Mouse (Mus musculus): ENCODE measurements around the gene Cacnb1. TPM values are rescaled to one million over a fixed set of nuclear protein-coding genes. Genes with fewer than 3 reads are reported as not detected.

Cacnb1 gene
- polyA plus RNA-seq, 1 experiment from 2014 or later = 59.6 TPM

GRCm38 (mm10) chr11:98045596-98045995 is 22.8 kb upstream of the Cacnb1 start:
- no peak overlapping the region for H3K27ac ChIP-seq (ENCODE audit: low read depth, low read length)
- no peak overlapping the region for H3K4me3 ChIP-seq (ENCODE audit: low read length)
- no peaks in the 10 kb centered on the region for H3K36me3 ChIP-seq (ENCODE audit: control insufficient read depth, insufficient read depth, low read length)
- no peak overlapping the region for H3K4me2 ChIP-seq (ENCODE audit: low read length)
- H3K9ac ChIP-seq (ENCODE audit: low read depth, low read length) = no peak overlapping the region
- WGBS = 57% methylated on average over 4 of the region's 4 CpGs
- H3K4me1 ChIP-seq (ENCODE audit: control insufficient read depth, insufficient read depth, low read depth, low read length) = no peaks in the 10 kb centered on the region
- no peaks in the 10 kb centered on the region for H3K9me3 ChIP-seq (ENCODE audit: control insufficient read depth, low read length)
- peaks cover 10% of the 10 kb centered on the region for H3K27me3 ChIP-seq (replicated peaks; ENCODE audit: control insufficient read depth, insufficient read depth, low read length)
- no peak for ATAC-seq

GRCm38 (mm10) chr11:98044074-98044473 is 21.2 kb upstream of the Cacnb1 start:
- no peak overlapping the region for H3K27ac ChIP-seq (ENCODE audit: low read depth, low read length)
- H3K9me3 ChIP-seq (ENCODE audit: control insufficient read depth, low read length) = no peaks in the 10 kb centered on the region
- ATAC-seq = no peak
- H3K9ac ChIP-seq (ENCODE audit: low read depth, low read length) = no peak overlapping the region
- H3K36me3 ChIP-seq (ENCODE audit: control insufficient read depth, insufficient read depth, low read length) = no peaks in the 10 kb centered on the region
- H3K27me3 ChIP-seq (replicated peaks; ENCODE audit: control insufficient read depth, insufficient read depth, low read length) = peaks cover 4% of the 10 kb centered on the region
- no peak overlapping the region for H3K4me3 ChIP-seq (ENCODE audit: low read length)
- H3K4me2 ChIP-seq (ENCODE audit: low read length) = no peak overlapping the region
- WGBS = 75% methylated on average over 5 of the region's 5 CpGs
- no peaks in the 10 kb centered on the region for H3K4me1 ChIP-seq (ENCODE audit: control insufficient read depth, insufficient read depth, low read depth, low read length)

GRCm38 (mm10) chr11:98042741-98043140 is 19.9 kb upstream of the Cacnb1 start:
- H3K4me1 ChIP-seq (ENCODE audit: control insufficient read depth, insufficient read depth, low read depth, low read length) = no peaks in the 10 kb centered on the region
- 69% methylated on average over 6 of the region's 6 CpGs for WGBS
- peaks cover 2% of the 10 kb centered on the region for H3K27me3 ChIP-seq (replicated peaks; ENCODE audit: control insufficient read depth, insufficient read depth, low read length)
- no peak overlapping the region for H3K9ac ChIP-seq (ENCODE audit: low read depth, low read length)
- H3K27ac ChIP-seq (ENCODE audit: low read depth, low read length) = no peak overlapping the region
- ATAC-seq = no peak
- H3K4me2 ChIP-seq (ENCODE audit: low read length) = no peak overlapping the region
- H3K4me3 ChIP-seq (ENCODE audit: low read length) = no peak overlapping the region
- no peaks in the 10 kb centered on the region for H3K36me3 ChIP-seq (ENCODE audit: control insufficient read depth, insufficient read depth, low read length)
- no peaks in the 10 kb centered on the region for H3K9me3 ChIP-seq (ENCODE audit: control insufficient read depth, low read length)

- no peak for ATAC-seq
- peaks cover 10% of the 10 kb centered on the region for H3K27me3 ChIP-seq (replicated peaks; ENCODE audit: control insufficient read depth, insufficient read depth, low read length)
- H3K4me1 ChIP-seq (ENCODE audit: control insufficient read depth, insufficient read depth, low read depth, low read length) = peaks cover 6% of the 10 kb centered on the region
- H3K4me3 ChIP-seq (ENCODE audit: low read length) = no peak overlapping the region
- H3K9ac ChIP-seq (ENCODE audit: low read depth, low read length) = no peak overlapping the region
- no peak overlapping the region for H3K27ac ChIP-seq (ENCODE audit: low read depth, low read length)
- 59% methylated on average over 8 of the region's 8 CpGs for WGBS
- no peaks in the 10 kb centered on the region for H3K9me3 ChIP-seq (ENCODE audit: control insufficient read depth, low read length)
- H3K36me3 ChIP-seq (ENCODE audit: control insufficient read depth, insufficient read depth, low read length) = no peaks in the 10 kb centered on the region
- no peak overlapping the region for H3K4me2 ChIP-seq (ENCODE audit: low read length)
Measured at GRCm38 (mm10) chr11:98040975-98041374, 18.1 kb upstream of the Cacnb1 start.

GRCm38 (mm10) chr11:98037871-98038270 is 15.0 kb upstream of the Cacnb1 start:
- no peak overlapping the region for H3K4me3 ChIP-seq (ENCODE audit: low read length)
- peaks cover 10% of the 10 kb centered on the region for H3K27me3 ChIP-seq (replicated peaks; ENCODE audit: control insufficient read depth, insufficient read depth, low read length)
- H3K4me2 ChIP-seq (ENCODE audit: low read length) = no peak overlapping the region
- no peaks in the 10 kb centered on the region for H3K9me3 ChIP-seq (ENCODE audit: control insufficient read depth, low read length)
- ATAC-seq = no peak
- WGBS = 64% methylated on average over 14 of the region's 14 CpGs
- peaks cover 18% of the 10 kb centered on the region for H3K4me1 ChIP-seq (ENCODE audit: control insufficient read depth, insufficient read depth, low read depth, low read length)
- no peaks in the 10 kb centered on the region for H3K36me3 ChIP-seq (ENCODE audit: control insufficient read depth, insufficient read depth, low read length)
- no peak overlapping the region for H3K27ac ChIP-seq (ENCODE audit: low read depth, low read length)
- H3K9ac ChIP-seq (ENCODE audit: low read depth, low read length) = no peak overlapping the region

- no peaks in the 10 kb centered on the region for H3K9me3 ChIP-seq (ENCODE audit: control insufficient read depth, low read length)
- peak; percentile 63 for ATAC-seq
- no peaks in the 10 kb centered on the region; the same call in 1 of the 2 replicates for H3K36me3 ChIP-seq (ENCODE audit: control insufficient read depth, insufficient read depth, low read length)
- peaks cover 10% of the 10 kb centered on the region; the same call in 1 of the 2 replicates for H3K27me3 ChIP-seq (replicated peaks; ENCODE audit: control insufficient read depth, insufficient read depth, low read length)
- peaks cover 18% of the 10 kb centered on the region for H3K4me1 ChIP-seq (ENCODE audit: control insufficient read depth, insufficient read depth, low read depth, low read length)
- H3K4me3 ChIP-seq (ENCODE audit: low read length) = peak overlapping the region; percentile 43
- peak overlapping the region; percentile 90 for H3K4me2 ChIP-seq (ENCODE audit: low read length)
- under 1% methylated on average over 25 of the region's 27 CpGs for WGBS
- H3K9ac ChIP-seq (ENCODE audit: low read depth, low read length) = peak overlapping the region; percentile 60
- peak overlapping the region; percentile 11; the same call in 1 of the 2 replicates for H3K27ac ChIP-seq (ENCODE audit: low read depth, low read length)
Measured at GRCm38 (mm10) chr11:98035977-98036377, 13.1 kb upstream of the Cacnb1 start.

- Histone ChIP-seq H3K4me1 (ENCODE audit: control insufficient read depth, insufficient read depth, low read depth, low read length) (peaks cover 18% of the 10 kb centered on the region), H3K4me3 (ENCODE audit: low read length) (no peak overlapping the region), H3K36me3 (ENCODE audit: control insufficient read depth, insufficient read depth, low read length) (peaks cover 11% of the 10 kb centered on the region), H3K4me2 (ENCODE audit: low read length) (no peak overlapping the region), H3K9ac (ENCODE audit: low read depth, low read length) (peak overlapping the region; percentile 4; the same call in 1 of the 2 replicates), H3K9me3 (ENCODE audit: control insufficient read depth, low read length) (no peaks in the 10 kb centered on the region), H3K27ac (ENCODE audit: low read depth, low read length) (peak overlapping the region; percentile 49; the same call in 1 of the 2 replicates), H3K27me3 (replicated peaks; ENCODE audit: control insufficient read depth, insufficient read depth, low read length) (peaks cover 10% of the 10 kb centered on the region; the same call in 1 of the 2 replicates)
- peak; percentile 60; the same call in 1 of the 2 replicates for ATAC-seq
- 17% methylated on average over 4 of the region's 4 CpGs for WGBS
Measured at GRCm38 (mm10) chr11:98034840-98035239, 12.0 kb upstream of the Cacnb1 start.

- WGBS = 82% methylated on average over 5 of the region's 5 CpGs
- H3K27ac ChIP-seq (ENCODE audit: low read depth, low read length) = no peak overlapping the region
Measured at GRCm38 (mm10) chr11:98034061-98034460, 11.2 kb upstream of the Cacnb1 start.

GRCm38 (mm10) chr11:98031443-98031770 is 8.6 kb upstream of the Cacnb1 start:
- 0 out of 2 replicates have a peak, but pooled peaks have one; percentile 13 for ATAC-seq
- Histone ChIP-seq H3K27me3 (replicated peaks; ENCODE audit: control insufficient read depth, insufficient read depth, low read length) (peaks cover under 1% of the 10 kb centered on the region; the same call in 1 of the 2 replicates), H3K4me1 (ENCODE audit: control insufficient read depth, insufficient read depth, low read depth, low read length) (peaks cover 26% of the 10 kb centered on the region), H3K9ac (ENCODE audit: low read depth, low read length) (no peak overlapping the region), H3K9me3 (ENCODE audit: control insufficient read depth, low read length) (no peaks in the 10 kb centered on the region), H3K36me3 (ENCODE audit: control insufficient read depth, insufficient read depth, low read length) (peaks cover 25% of the 10 kb centered on the region), H3K27ac (ENCODE audit: low read depth, low read length) (no peak overlapping the region), H3K4me3 (ENCODE audit: low read length) (no peak overlapping the region), H3K4me2 (ENCODE audit: low read length) (no peak overlapping the region)
- WGBS = 7% methylated on average over 5 of the region's 5 CpGs

More at GRCm38 (mm10) chr11:98034061-98034460, 11.2 kb upstream of the Cacnb1 start:
- Histone ChIP-seq H3K4me2 (ENCODE audit: low read length) (no peak overlapping the region), H3K4me1 (ENCODE audit: control insufficient read depth, insufficient read depth, low read depth, low read length) (peaks cover 18% of the 10 kb centered on the region), H3K9me3 (ENCODE audit: control insufficient read depth, low read length) (no peaks in the 10 kb centered on the region), H3K9ac (ENCODE audit: low read depth, low read length) (no peak overlapping the region), H3K4me3 (ENCODE audit: low read length) (no peak overlapping the region), H3K27me3 (replicated peaks; ENCODE audit: control insufficient read depth, insufficient read depth, low read length) (peaks cover 10% of the 10 kb centered on the region; the same call in 1 of the 2 replicates), H3K36me3 (ENCODE audit: control insufficient read depth, insufficient read depth, low read length) (peaks cover 18% of the 10 kb centered on the region)
- ATAC-seq = no peak

Data from hindbrain, embryonic 16.5 days (tissue).